Mouse (Mus musculus) layer of hippocampus, adult 18-20 months (tissue): Measurements from ENCODE around the gene Nck2. TPM values are rescaled to one million over a fixed set of nuclear protein-coding genes. Genes with fewer than 3 reads are reported as not detected.

Source experiments
- DNase-seq, 2 experiments: peaks; one replicate each; pipeline ENCODE4 v3.0.0; 2022; ENCODE audit warnings: low spot score in 2 of 2
- total RNA-seq, 2 experiments: library from RNA; stranded (reverse); gene quantifications; 2 replicates each; pipeline ENCODE4 v1.2.3; 2021

Gene Nck2
- total RNA-seq, 2 experiments from 2014 or later, result 48.9 to 54.9 TPM

DNA sequence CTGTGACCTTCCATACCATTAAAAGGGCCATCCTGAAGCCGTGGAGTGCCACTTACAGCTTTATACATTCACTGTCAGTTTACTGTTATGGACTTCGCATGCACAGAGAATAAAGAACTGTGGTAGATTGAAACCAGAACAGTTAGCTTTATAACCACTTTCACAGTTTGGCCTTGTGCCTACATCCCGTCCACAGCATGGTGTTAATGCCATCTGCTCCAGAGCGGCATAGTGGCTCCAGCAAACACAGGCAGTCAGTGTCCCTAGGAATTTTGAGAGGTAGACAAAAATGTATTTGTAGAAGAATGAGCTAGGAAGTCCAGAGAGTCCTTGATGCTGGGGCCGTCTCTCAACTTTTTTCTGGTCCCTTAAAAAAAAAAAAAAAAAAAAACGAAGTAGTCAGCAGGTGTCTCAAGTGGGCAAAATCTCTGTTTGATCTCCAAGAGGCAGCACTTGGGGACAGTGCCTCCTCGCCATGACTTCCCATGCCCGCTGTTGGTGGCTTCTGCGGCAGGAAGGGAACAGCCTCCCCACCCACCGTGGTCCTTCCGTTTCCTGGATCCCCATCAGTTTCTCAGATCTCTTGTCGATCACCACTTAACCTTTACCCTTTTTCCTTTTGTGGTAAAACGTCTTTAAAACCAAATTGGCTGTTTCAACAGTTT is 117.8 kb downstream of the Nck2 start:
- peak in 1 of 2 experiments; percentile 54 for DNase-seq

DNA sequence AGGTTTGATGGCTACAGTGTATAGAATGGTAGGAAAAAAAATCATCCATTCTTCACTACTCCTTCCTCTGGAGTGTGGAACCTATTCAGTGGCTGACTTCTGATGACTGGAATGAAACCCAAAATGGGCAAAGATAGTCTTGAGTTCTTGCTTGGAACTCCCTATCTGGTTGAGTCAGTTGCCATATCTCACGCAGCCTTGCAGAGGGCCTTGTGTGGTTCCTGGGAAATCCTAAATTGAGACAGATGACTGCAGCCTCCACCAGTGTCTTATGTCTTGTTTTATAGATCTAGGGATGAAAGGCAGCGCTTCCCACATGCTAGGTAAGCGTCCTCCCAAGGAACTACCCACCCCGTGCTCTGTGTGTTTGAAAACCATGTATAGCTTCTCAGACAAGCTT is 120.9 kb downstream of the Nck2 start:
- DNase-seq, result no peak

GRCm38 (mm10) chr1:43566677-43567377 is 122.4 kb downstream of the Nck2 start:
- DNase-seq, result peak in 1 of 2 experiments; percentile 43

DNA sequence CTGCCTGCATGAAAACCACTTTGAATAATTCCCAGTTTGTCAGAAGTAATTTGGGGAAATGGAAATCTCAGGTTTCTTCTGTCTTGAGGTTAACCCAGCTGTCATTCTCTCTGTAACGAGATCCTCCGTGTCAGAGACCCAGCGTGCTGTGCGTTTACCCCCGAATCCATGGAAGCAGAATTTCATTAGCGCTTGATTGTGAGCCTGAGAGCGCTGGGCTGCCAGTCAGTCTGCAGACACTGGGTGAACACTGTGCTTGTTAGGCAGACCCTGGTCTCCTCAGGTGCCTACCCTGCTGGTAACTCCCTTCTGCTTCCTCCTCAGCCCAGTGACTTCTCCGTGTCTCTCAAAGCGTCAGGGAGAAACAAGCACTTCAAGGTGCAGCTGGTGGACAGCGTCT is 124.4 kb downstream of the Nck2 start:
- no peak for DNase-seq

DNA sequence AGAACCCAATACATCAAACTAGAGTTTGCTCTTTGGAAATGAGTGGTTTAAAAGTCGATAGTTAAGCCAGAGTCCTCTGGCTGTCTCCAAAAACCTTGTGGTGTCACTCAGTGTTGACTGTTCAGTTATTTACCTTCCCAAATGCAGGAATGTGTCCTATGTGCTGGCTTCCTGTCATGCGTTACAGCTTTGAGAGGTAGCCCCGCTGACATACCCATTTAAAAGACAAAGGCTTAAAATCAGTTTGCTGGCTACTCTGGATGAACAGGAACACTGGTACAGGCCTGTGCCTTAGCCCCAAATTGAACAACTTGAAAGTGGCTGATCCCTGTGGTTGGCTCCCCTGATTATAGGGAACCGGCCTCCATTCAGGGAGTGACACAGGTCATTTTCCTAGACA is 126.7 kb downstream of the Nck2 start:
- DNase-seq, result no peak

DNA sequence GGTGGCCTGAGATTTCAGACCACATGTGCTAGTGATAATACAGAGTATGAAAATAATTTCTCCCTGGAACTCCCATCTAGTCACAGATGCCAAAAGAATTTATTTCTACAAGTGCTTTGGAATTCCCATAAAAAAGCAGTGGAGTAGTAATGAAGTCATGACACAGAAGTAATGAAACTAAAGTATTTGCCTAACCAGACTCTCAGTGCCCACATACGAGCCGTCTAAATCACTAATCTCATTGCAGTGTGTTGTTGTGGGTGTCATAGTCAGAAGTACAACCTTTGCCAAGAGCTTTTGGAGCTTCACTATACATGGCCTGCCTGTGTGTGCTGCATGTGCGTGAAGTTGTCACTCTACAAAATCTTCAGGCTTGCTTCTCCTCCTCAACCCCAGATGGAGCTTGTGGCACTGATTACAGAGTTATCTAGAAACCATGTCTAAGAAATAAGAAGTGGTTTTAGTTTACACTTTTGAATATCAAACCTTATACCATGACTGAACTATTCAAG is 130.5 kb downstream of the Nck2 start:
- DNase-seq, result peak in 1 of 2 experiments; percentile 32

DNA sequence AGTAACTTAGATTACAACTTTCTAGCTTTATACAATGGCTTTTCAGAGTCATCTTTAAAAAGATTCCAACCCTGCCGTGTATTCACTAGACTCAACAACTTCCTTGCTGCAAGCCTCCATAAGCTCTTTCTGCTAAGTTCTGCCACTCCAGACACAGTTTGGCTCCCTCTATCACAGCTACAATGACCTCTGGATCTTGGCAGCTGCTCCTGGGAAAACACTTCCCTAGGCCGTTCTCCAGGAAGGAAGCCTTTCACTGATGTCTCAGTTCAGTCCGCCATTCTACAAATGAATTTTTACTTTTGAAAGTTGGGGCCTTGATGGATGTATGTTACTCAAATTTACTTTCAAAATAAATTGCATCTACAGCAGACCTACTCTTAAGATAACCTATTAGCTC is 133.0 kb downstream of the Nck2 start:
- no peak for DNase-seq

GRCm38 (mm10) chr1:43583564-43583963 is 139.2 kb downstream of the Nck2 start:
- DNase-seq, result no peak

DNA sequence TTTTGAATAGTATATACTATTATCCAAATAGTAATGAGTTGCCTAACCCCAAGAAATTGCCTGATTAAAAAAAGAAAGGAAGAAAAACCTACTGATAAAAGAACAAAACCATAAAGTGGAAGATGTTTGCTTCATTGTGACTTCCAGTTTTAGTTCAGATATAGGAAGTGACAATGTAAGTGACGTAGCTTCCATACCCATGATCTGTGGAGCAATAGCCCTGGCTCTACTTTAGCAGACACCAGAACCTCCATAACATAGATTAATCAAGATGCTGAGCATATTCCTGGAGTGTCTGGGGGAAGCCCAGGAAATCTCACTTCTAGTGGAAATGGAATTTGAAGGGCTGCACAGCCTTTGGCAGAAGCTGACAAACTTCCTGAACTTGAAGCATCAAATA is 144.6 kb downstream of the Nck2 start:
- no peak for DNase-seq

DNA sequence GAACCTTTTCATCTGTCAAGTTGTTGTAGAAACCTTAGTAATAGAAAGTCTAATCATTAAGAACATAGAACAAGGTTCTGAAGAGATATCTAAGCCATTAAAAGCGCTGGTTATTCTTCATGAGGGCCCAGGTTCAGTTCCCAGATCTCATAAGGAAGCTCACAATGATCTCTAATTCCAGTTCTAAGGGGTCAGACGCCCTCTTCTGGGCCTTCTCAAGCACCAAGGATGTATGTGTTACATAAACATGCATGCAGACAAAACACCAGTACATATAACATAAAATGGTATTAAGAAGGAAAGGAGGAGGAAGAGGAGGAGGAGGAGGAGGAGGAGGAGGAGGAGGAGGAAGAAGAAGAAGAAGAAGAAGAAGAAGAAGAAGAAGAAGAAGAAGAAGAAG is 145.5 kb downstream of the Nck2 start:
- no peak for DNase-seq

DNA sequence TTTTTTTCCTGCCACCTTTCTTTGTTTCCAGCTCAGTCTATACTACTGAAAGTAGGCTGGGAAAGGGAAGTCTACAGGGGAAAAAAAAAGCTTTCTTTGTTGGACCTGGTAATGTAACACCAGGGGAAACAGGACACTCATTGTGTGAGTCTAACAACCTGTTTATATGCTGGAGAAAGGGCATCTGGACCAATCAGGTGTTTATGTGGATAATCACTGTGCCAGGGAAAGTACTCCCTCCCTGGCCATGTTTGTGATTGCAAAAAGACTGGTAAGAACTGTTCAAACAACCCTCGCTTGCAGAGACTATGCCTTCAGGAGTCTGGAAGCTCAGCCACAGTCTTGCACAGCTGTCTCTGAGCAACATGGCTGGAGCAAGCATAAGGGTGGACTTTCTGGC is 146.3 kb downstream of the Nck2 start:
- DNase-seq, result no peak

DNA sequence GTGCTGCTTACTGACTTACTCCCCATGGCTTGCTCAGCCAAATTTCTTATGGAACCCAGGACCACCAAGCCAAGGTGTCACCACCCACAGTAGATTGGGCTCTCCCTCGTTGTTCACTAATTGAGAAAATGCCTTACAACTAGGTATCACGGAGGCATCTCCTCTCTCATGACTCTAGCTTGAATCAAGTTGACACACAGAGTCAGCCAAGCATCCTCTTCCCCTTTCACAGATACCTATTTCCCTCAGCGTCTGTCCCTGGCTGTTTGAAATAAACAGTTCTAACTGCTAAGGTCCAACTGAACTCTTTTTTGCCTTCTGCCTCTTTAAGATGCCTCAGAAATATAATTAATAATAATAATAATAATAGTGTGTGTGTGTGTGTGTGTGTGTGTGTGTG is 148.7 kb downstream of the Nck2 start:
- no peak for DNase-seq

- DNase-seq, result no peak
Measured at GRCm38 (mm10) chr1:43594738-43595137, 150.4 kb downstream of the Nck2 start.

GRCm38 (mm10) chr1:43597731-43598130 is 153.4 kb downstream of the Nck2 start:
- no peak for DNase-seq

DNA sequence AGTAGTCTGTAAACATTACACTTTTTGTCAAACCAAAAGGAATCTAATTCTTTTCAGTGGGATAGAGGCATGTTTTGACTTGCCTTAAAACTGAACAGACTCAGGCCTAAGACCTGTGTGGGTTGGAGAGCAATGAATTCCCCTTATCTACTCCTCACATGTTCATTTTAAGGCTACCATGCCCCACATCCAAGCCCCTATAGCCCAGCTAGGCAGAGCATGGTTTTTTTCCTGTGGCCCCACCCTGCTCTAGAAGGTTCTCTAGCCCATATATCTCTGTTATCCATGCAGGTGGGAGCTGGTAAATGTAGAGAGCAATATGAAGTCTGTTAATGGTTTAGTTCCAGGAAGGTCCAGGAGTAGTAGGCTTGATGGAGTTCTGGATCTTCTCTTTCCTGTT is 155.1 kb downstream of the Nck2 start:
- no peak for DNase-seq

DNA sequence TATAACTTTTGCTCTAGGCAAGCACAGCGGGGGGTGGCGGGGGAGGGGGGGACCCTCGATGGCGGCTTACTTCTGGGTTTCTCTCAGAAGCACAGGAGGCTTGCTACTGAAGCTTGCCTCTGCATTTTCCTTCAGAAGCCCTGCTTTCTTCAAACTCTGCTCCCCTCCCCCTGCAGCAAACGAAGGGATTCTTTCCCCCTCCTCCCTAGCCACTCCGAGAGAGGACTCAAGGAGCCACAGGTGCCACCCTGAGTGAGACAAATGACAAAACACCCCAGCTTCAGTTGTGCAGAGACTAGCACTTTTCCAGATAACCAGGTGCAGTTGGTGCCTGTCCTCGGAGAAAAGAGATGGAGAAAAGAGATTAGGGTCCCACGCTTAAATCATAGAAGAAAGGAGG is 156.7 kb downstream of the Nck2 start:
- DNase-seq, result no peak

DNA sequence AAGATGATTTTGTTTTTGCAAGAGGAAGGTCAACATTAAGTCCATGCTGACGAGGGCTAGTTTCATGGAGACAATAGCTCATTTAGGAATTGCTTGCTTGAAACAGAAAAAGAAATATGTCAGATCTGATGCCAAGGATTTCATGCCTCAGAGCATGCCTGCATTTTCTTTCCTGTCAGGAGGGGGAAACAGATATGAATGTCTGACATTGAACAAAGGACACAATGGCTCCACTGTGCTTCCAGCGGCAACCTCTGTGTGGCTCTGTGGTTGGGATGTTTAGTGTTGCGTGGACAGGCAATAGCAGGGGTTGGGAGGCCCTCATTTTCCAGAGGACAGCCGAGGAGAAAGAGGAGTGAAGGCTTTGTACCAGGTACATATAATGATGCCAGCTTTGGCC is 171.6 kb downstream of the Nck2 start:
- DNase-seq, result no peak

Other genes with a start within 250 kb of the Nck2 start
- gene Fhl2, start 247.6 kb upstream of the Nck2 start, total RNA-seq, result 10 to 100 TPM; 28.5 to 34.0 TPM